Mouse (Mus musculus) spleen, postnatal 36 days (tissue): Measurements from ENCODE around the gene Tmco4.
A peak's percentile ranks its signal among the peaks of the same experiment; 100 is the strongest.

Source experiments
- DNase-seq, 2 experiments: peaks; one replicate each; pipeline ENCODE4 v3.0.0; 2022; ENCODE audit warnings: low spot score in 2 of 2, mixed read lengths in 1 of 2

Gene Tmco4

GRCm38 (mm10) chr4:139057291-139057690 lies 84.6 kb downstream of the Tmco4 start:
- no peak for DNase-seq

GRCm38 (mm10) chr4:139058029-139058428 lies 85.3 kb downstream of the Tmco4 start:
- DNase-seq, result no peak

GRCm38 (mm10) chr4:139059569-139059968 lies 86.9 kb downstream of the Tmco4 start:
- no peak for DNase-seq

- no peak for DNase-seq
Observed at GRCm38 (mm10) chr4:139064831-139065230, 92.1 kb downstream of the Tmco4 start.

GRCm38 (mm10) chr4:139068287-139068686 lies 95.6 kb downstream of the Tmco4 start:
- no peak for DNase-seq

GRCm38 (mm10) chr4:139074060-139074459 lies 101.4 kb downstream of the Tmco4 start:
- DNase-seq, result no peak

- no peak for DNase-seq
Observed at GRCm38 (mm10) chr4:139075041-139075711, 102.5 kb downstream of the Tmco4 start, which contains the start of gene Htr6. Gene Htr6, minus strand, starts transcription at chr4:139075570.

- no peak for DNase-seq
Observed at GRCm38 (mm10) chr4:139075915-139076314, 103.2 kb downstream of the Tmco4 start.

GRCm38 (mm10) chr4:139078313-139078712 lies 105.6 kb downstream of the Tmco4 start:
- DNase-seq, result peak in 1 of 2 experiments; percentile 16

- DNase-seq, result no peak
Observed at GRCm38 (mm10) chr4:139078726-139079125, 106.0 kb downstream of the Tmco4 start.

GRCm38 (mm10) chr4:139079439-139079838 lies 106.8 kb downstream of the Tmco4 start:
- no peak for DNase-seq

GRCm38 (mm10) chr4:139080259-139080658 lies 107.6 kb downstream of the Tmco4 start:
- DNase-seq, result no peak

GRCm38 (mm10) chr4:139081270-139081931 lies 108.7 kb downstream of the Tmco4 start:
- no peak for DNase-seq

GRCm38 (mm10) chr4:139082790-139083564 lies 110.3 kb downstream of the Tmco4 start:
- DNase-seq, result no peak

- no peak for DNase-seq
Observed at GRCm38 (mm10) chr4:139085337-139085736, 112.6 kb downstream of the Tmco4 start.

GRCm38 (mm10) chr4:139086037-139086436 lies 113.3 kb downstream of the Tmco4 start:
- peak; percentile 66 to 72 for DNase-seq

- DNase-seq, result no peak
Observed at GRCm38 (mm10) chr4:139086984-139087383, 114.3 kb downstream of the Tmco4 start.

- DNase-seq, result no peak
Observed at GRCm38 (mm10) chr4:139088982-139089671, 116.4 kb downstream of the Tmco4 start.

- no peak for DNase-seq
Observed at GRCm38 (mm10) chr4:139090303-139090940, 117.7 kb downstream of the Tmco4 start.

- no peak for DNase-seq
Observed at GRCm38 (mm10) chr4:139091066-139091465, 118.4 kb downstream of the Tmco4 start.
